Mouse (Mus musculus) stomach, postnatal 0 days (tissue): ENCODE measurements at regions not wholly inside any gene's neighbourhood (a gene's known extent, or its start where the extent isn't known, plus 50 kb on each side); places are given as distances from the start of the nearest gene placed in this dataset.

ENCODE experiments used
- CTCF ChIP-seq: IDR thresholded peaks from 2 replicates; pipeline ENCODE4 v1.5.1; 2016; ENCODE audit warnings: antibody characterized with exemption, low read depth, mild to moderate bottlenecking, moderate library complexity
- EP300 ChIP-seq: optimal IDR thresholded peaks from 2 replicates; pipeline ENCODE3; 2016; ENCODE audit warnings: antibody characterized with exemption

- TF ChIP-seq CTCF (no peak), EP300 (no peak)
Measured at GRCm38 (mm10) chr9:118405926-118406518, 72.0 kb upstream of the Eomes start.
